Mouse (Mus musculus) forebrain, embryonic 15.5 days (tissue): ENCODE data around the gene Fitm2. TPM values are rescaled to one million over a fixed set of nuclear protein-coding genes. Genes with fewer than 3 reads are reported as not detected.

Experiments used
- ATAC-seq: fragments of 200-750 bp; cut with Nextera tagmentation; replicated peaks from 2 replicates; pipeline ENCODE4 v1.8.0; 2017; ENCODE audit warnings: mild to moderate bottlenecking, moderate TSS enrichment, moderate library complexity
- H3K27ac ChIP-seq: fragments of 300-500 bp; sonication (generic); replicated peaks from 2 replicates; pipeline ENCODE4 v1.5.1; 2015; ENCODE audit warnings: mild to moderate bottlenecking, inconsistent platforms
- H3K27me3 ChIP-seq: fragments of 300-500 bp; sonication (generic); 2 replicates; pipeline ENCODE4 v1.6.1; 2015; ENCODE audit warnings: inconsistent platforms
- H3K36me3 ChIP-seq: fragments of 300-500 bp; sonication (generic); 2 replicates; pipeline ENCODE4 v1.6.1; 2015; ENCODE audit warnings: mild to moderate bottlenecking, inconsistent platforms
- H3K4me1 ChIP-seq: fragments of 300-500 bp; sonication (generic); 2 replicates; pipeline ENCODE4 v1.6.1; 2015; ENCODE audit warnings: inconsistent platforms
- H3K4me2 ChIP-seq: fragments of 300-500 bp; sonication (generic); replicated peaks from 2 replicates; pipeline ENCODE4 v1.6.1; 2015; ENCODE audit warnings: mild to moderate bottlenecking, inconsistent platforms
- H3K4me3 ChIP-seq: fragments of 300-500 bp; sonication (generic); 2 replicates; pipeline ENCODE4 v1.5.1; 2015; ENCODE audit warnings: mild to moderate bottlenecking, inconsistent platforms
- H3K9ac ChIP-seq: fragments of 300-500 bp; sonication (generic); replicated peaks from 2 replicates; pipeline ENCODE4 v1.6.1; 2015; ENCODE audit warnings: mild to moderate bottlenecking, inconsistent platforms
- H3K9me3 ChIP-seq: fragments of 300-500 bp; sonication (generic); 2 replicates; pipeline ENCODE4 v1.6.1; 2016; ENCODE audit warnings: inconsistent platforms
- WGBS: fragments of 180-500 bp; shearing (Covaris S2); methylation state at CpG from one replicate; pipeline ENCODE4 v1.1.7; 2015; ENCODE audit warnings: mixed read lengths; 5-methylcytosine and 5-hydroxymethylcytosine counted together
- polyA plus RNA-seq: library from polyadenylated mRNA; unstranded; fragments of >200 nt; fragmentation: Nextera tagmentation; extraction: Ambion mirVana; gene quantifications from 2 replicates; pipeline ENCODE4 v1.2.1, GENCODE M21; 2015

Gene Fitm2
- polyA plus RNA-seq, 1 experiment from 2014 or later, result 12.3 TPM

DNA sequence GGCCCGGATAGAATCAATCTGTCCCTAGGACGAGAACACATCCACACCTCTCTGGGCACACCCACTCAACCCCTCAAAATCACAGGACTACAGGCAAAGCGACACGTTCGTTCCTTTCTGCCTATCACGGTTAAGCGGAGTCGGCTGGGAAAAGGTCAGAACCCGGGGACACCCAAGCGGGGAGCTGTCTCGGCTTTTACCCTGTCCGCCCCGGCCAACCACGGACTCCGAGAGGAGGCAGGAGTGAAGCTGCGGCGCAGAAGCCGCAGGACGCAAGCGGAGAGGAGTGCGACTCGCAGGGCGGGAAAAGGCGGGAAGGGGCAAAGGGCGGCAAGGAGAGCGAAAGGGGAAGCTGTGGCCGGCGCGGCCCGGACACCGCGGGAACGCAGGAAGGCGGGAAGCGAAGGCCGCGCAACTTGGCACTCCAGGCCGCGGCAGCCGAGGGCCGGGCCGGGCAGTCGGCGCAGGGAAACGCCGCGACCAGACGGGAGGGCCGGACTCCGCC, 53.5 kb downstream of the Fitm2 start:
- H3K27me3 ChIP-seq, result no peaks in the 10 kb centered on the region
- peak overlapping the region; percentile 91 for H3K9ac ChIP-seq
- ATAC-seq, result peak; percentile 3; the same call in 1 of the 2 replicates
- no peaks in the 10 kb centered on the region for H3K9me3 ChIP-seq
- H3K4me3 ChIP-seq, result peak overlapping the region; percentile 96
- peak overlapping the region; percentile 65 for H3K27ac ChIP-seq
- peak overlapping the region; percentile 91 for H3K4me2 ChIP-seq
- under 1% methylated on average over 50 of the region's 50 CpGs for WGBS
- peaks cover 7% of the 10 kb centered on the region; the same call in 1 of the 2 replicates for H3K36me3 ChIP-seq
- H3K4me1 ChIP-seq, result peaks cover 32% of the 10 kb centered on the region

DNA sequence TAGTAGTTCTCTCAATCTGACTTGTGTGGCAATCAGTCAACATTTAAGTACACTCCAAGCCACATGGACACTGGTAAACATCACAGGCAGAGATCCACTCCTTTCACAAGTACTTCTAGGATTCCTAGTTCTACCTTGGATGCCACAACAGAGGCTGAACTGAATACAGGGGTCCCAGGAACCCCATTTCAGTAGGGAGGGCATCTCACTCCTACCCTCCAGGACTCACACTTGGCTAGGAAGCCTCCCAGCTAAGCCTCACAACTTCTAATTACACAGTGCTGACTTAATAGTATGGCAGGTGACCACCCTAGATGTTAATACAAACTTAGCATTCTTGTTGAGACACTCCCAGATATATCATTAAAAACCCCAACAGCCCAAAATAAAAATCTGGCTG, 54.6 kb downstream of the Fitm2 start:
- H3K36me3 ChIP-seq, result peaks cover 13% of the 10 kb centered on the region; the same call in 1 of the 2 replicates
- no peak for ATAC-seq
- H3K9ac ChIP-seq, result 0 out of 2 replicates have a peak overlapping the region, but pooled peaks have one; percentile 91
- H3K4me1 ChIP-seq, result peaks cover 32% of the 10 kb centered on the region
- H3K4me3 ChIP-seq, result peak overlapping the region; percentile 96; the same call in 1 of the 2 replicates
- no peaks in the 10 kb centered on the region for H3K9me3 ChIP-seq
- no peaks in the 10 kb centered on the region for H3K27me3 ChIP-seq
- peak overlapping the region; percentile 91; the same call in 1 of the 2 replicates for H3K4me2 ChIP-seq
- H3K27ac ChIP-seq, result no peak overlapping the region

DNA sequence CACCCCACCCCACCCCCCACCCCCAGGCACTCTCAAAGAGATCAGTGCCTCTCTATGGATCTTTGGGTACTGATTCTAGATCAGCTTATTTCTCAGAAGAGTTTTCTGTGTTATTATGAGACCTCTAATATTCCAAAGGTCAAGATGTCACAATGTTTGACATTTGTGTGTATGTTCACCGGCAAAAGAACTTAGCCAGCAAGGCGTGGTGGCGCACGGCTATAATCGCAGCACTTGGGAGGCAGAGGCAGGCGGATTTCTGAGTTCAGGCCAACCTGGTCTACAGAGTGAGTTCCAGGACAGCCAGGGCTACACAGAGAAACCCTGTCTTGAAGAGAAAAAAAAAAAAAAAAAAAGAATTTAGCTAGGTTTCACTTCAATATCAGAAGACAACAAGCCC, 55.4 kb downstream of the Fitm2 start:
- peaks cover 32% of the 10 kb centered on the region for H3K4me1 ChIP-seq
- no peak overlapping the region for H3K4me2 ChIP-seq
- H3K9ac ChIP-seq, result no peak overlapping the region
- H3K27me3 ChIP-seq, result no peaks in the 10 kb centered on the region
- no peak overlapping the region for H3K27ac ChIP-seq
- WGBS, result 96% methylated on average over 6 of the region's 6 CpGs
- no peak for ATAC-seq
- no peak overlapping the region for H3K4me3 ChIP-seq
- H3K9me3 ChIP-seq, result no peaks in the 10 kb centered on the region
- H3K36me3 ChIP-seq, result peaks cover 18% of the 10 kb centered on the region; the same call in 1 of the 2 replicates

Other genes starting within 250 kb of the Fitm2 start
- gene Jph2, start 74.6 kb downstream of the Fitm2 start, polyA plus RNA-seq, result 0.22 and 0.25 TPM in 2 replicates
- gene Oser1, start 47.9 kb downstream of the Fitm2 start, polyA plus RNA-seq, result 75.4 and 79.1 TPM in 2 replicates
- gene Gdap1l1, start 34.2 kb downstream of the Fitm2 start, polyA plus RNA-seq, result 111 and 112 TPM in 2 replicates
- not detected in 2 replicates for gene R3hdml, start 19.7 kb upstream of the Fitm2 start, polyA plus RNA-seq
- gene Hnf4a, start 34.2 kb upstream of the Fitm2 start, polyA plus RNA-seq, result not detected in 2 replicates
- gene Ttpal, start 129.7 kb upstream of the Fitm2 start, polyA plus RNA-seq, result 43.3 and 44.4 TPM in 2 replicates
- 27.9 and 28.8 TPM in 2 replicates for gene Serinc3, start 172.5 kb upstream of the Fitm2 start, polyA plus RNA-seq
- 157 and 165 TPM in 2 replicates for gene Pkig, start 185.8 kb upstream of the Fitm2 start, polyA plus RNA-seq